Comparison of ENCODE assay signal across 36 mouse cellular contexts in genomic region chr12:8634306-8634705, GRCm38 (mm10). TPM values are rescaled to one million over a fixed set of nuclear protein-coding genes. Genes with fewer than 3 reads are reported as not detected.
A peak's percentile ranks its signal among the peaks of the same experiment; 100 is the strongest.
DNase-seq lines count a peak whose midpoint lies in the region; ATAC-seq lines count a peak whose summit lies in the region.
"Had no signal": no experiment of that assay in that cellular context is flagged by ENCODE, and none has a peak within 500 bp of the region (broad histone marks: within the 10 kb centered on the region; RNA-seq: fewer than 3 reads in every experiment).

No protein-coding gene starts in this region.

- H3K4me1 ChIP-seq in hindbrain, embryonic 14.5 days (replicated peaks; ENCODE audit: control insufficient read depth, insufficient read depth, low read length), result no peaks in the 10 kb centered on the region
- no peaks in the 10 kb centered on the region; the same call in 1 of the 2 replicates for H3K4me1 ChIP-seq in hindbrain, embryonic 16.5 days (ENCODE audit: control insufficient read depth, insufficient read depth, low read depth, low read length)
- H3K4me1 ChIP-seq in midbrain, embryonic 11.5 days (ENCODE audit: control insufficient read depth, insufficient read depth, low read length), result no peaks in the 10 kb centered on the region
- no peaks in the 10 kb centered on the region for H3K4me1 ChIP-seq in midbrain, embryonic 13.5 days (replicated peaks)
- H3K4me1 ChIP-seq: embryonic facial prominence, embryonic 13.5 days; forebrain, embryonic 12.5 days; forebrain, embryonic 15.5 days; hindbrain, embryonic 12.5 days had no signal

- no peak overlapping the region for H3K9ac ChIP-seq in hindbrain, embryonic 14.5 days
- no peak overlapping the region for H3K9ac ChIP-seq in hindbrain, embryonic 16.5 days (ENCODE audit: low read depth, low read length)
- no peak overlapping the region for H3K9ac ChIP-seq in midbrain, embryonic 11.5 days (ENCODE audit: low read length)
- no peak overlapping the region for H3K9ac ChIP-seq in midbrain, embryonic 13.5 days (replicated peaks)
- H3K9ac ChIP-seq: embryonic facial prominence, embryonic 13.5 days; forebrain, embryonic 12.5 days; forebrain, embryonic 15.5 days; hindbrain, embryonic 12.5 days had no signal

- H3K4me3 ChIP-seq in hindbrain, embryonic 14.5 days (replicated peaks; ENCODE audit: low read length), result no peak overlapping the region
- H3K4me3 ChIP-seq in hindbrain, embryonic 16.5 days (ENCODE audit: low read length), result no peak overlapping the region
- no peak overlapping the region for H3K4me3 ChIP-seq in midbrain, embryonic 11.5 days (ENCODE audit: low read depth, low read length)
- H3K4me3 ChIP-seq in midbrain, embryonic 13.5 days (replicated peaks), result no peak overlapping the region
- H3K4me3 ChIP-seq: embryonic facial prominence, embryonic 10.5 days; embryonic facial prominence, embryonic 13.5 days; erythroblast, embryonic 14.5 days; forebrain, embryonic 12.5 days; forebrain, embryonic 15.5 days; hindbrain, embryonic 12.5 days had no signal

- peak; percentile 55 for DNase-seq in hindbrain, embryonic 14.5 days (ENCODE audit: low spot score)
- peak; percentile 80 for DNase-seq in midbrain, embryonic 11.5 days (ENCODE audit: low spot score, missing footprints)
- DNase-seq in MN1 (ENCODE audit: low spot score), result peak; percentile 38
- DNase-seq: adrenal gland, adult 8-10 months; adrenal gland, postnatal 25 days; B cell, adult 2 months; cerebellum, adult 11-12 months; cerebellum, adult 8-10 months; cerebellum, postnatal 10 days; cerebellum, postnatal 36 days; embryo, embryonic 11 days; gastrocnemius, postnatal 10 days; gastrocnemius, postnatal 36 days; heart, adult 11 months had no signal

- no peak overlapping the region for H3K4me2 ChIP-seq in hindbrain, embryonic 14.5 days (replicated peaks)
- no peak overlapping the region for H3K4me2 ChIP-seq in hindbrain, embryonic 16.5 days (ENCODE audit: low read length)
- no peak overlapping the region for H3K4me2 ChIP-seq in midbrain, embryonic 11.5 days
- H3K4me2 ChIP-seq in midbrain, embryonic 13.5 days (replicated peaks), result no peak overlapping the region
- H3K4me2 ChIP-seq: embryonic facial prominence, embryonic 13.5 days; forebrain, embryonic 12.5 days; forebrain, embryonic 15.5 days; heart, embryonic 11.5 days; hindbrain, embryonic 12.5 days had no signal

- H3K9me3 ChIP-seq in hindbrain, embryonic 14.5 days (ENCODE audit: control insufficient read depth, low read length), result no peaks in the 10 kb centered on the region
- 0 out of 2 replicates have a peak, but pooled peaks cover 2% of the 10 kb centered on the region for H3K9me3 ChIP-seq in hindbrain, embryonic 16.5 days (ENCODE audit: control insufficient read depth, low read length)
- no peaks in the 10 kb centered on the region for H3K9me3 ChIP-seq in midbrain, embryonic 11.5 days (ENCODE audit: control insufficient read depth, low read length)
- no peaks in the 10 kb centered on the region for H3K9me3 ChIP-seq in midbrain, embryonic 13.5 days
- H3K9me3 ChIP-seq: embryonic facial prominence, embryonic 10.5 days; embryonic facial prominence, embryonic 13.5 days; forebrain, embryonic 12.5 days; forebrain, embryonic 15.5 days; hindbrain, embryonic 12.5 days had no signal

- no peak overlapping the region for H3K27ac ChIP-seq in hindbrain, embryonic 14.5 days
- no peak overlapping the region for H3K27ac ChIP-seq in hindbrain, embryonic 16.5 days (ENCODE audit: low read depth, low read length)
- no peak overlapping the region for H3K27ac ChIP-seq in midbrain, embryonic 11.5 days (ENCODE audit: low read depth, low read length)
- no peak overlapping the region for H3K27ac ChIP-seq in midbrain, embryonic 13.5 days
- H3K27ac ChIP-seq: embryonic facial prominence, embryonic 10.5 days; embryonic facial prominence, embryonic 13.5 days; forebrain, embryonic 12.5 days; forebrain, embryonic 15.5 days; hindbrain, embryonic 12.5 days; hindbrain, postnatal 0 days had no signal

- 88% methylated on average over 1 of the region's 1 CpGs for WGBS in hindbrain, embryonic 14.5 days
- WGBS in hindbrain, embryonic 16.5 days, result 97% methylated on average over 1 of the region's 1 CpGs
- 94% methylated on average over 1 of the region's 1 CpGs for WGBS in midbrain, embryonic 11.5 days
- WGBS in midbrain, embryonic 13.5 days, result 97% methylated on average over 1 of the region's 1 CpGs

- no peaks in the 10 kb centered on the region for H3K36me3 ChIP-seq in hindbrain, embryonic 14.5 days (replicated peaks; ENCODE audit: control insufficient read depth, insufficient read depth)
- no peaks in the 10 kb centered on the region for H3K36me3 ChIP-seq in hindbrain, embryonic 16.5 days (ENCODE audit: control insufficient read depth, insufficient read depth, low read length)
- H3K36me3 ChIP-seq in midbrain, embryonic 11.5 days (ENCODE audit: control insufficient read depth, insufficient read depth, low read length), result no peaks in the 10 kb centered on the region
- no peaks in the 10 kb centered on the region for H3K36me3 ChIP-seq in midbrain, embryonic 13.5 days
- H3K36me3 ChIP-seq: embryonic facial prominence, embryonic 10.5 days; embryonic facial prominence, embryonic 13.5 days; forebrain, embryonic 12.5 days; forebrain, embryonic 15.5 days; hindbrain, embryonic 12.5 days had no signal

- no peaks in the 10 kb centered on the region for H3K27me3 ChIP-seq in hindbrain, embryonic 14.5 days (ENCODE audit: control insufficient read depth, insufficient read depth, low read length)
- H3K27me3 ChIP-seq in hindbrain, embryonic 16.5 days (replicated peaks; ENCODE audit: control insufficient read depth, insufficient read depth, low read length), result no peaks in the 10 kb centered on the region
- no peaks in the 10 kb centered on the region for H3K27me3 ChIP-seq in midbrain, embryonic 11.5 days (ENCODE audit: control insufficient read depth, insufficient read depth, low read length)
- no peaks in the 10 kb centered on the region for H3K27me3 ChIP-seq in midbrain, embryonic 13.5 days
- H3K27me3 ChIP-seq: CH12.LX; embryonic facial prominence, embryonic 13.5 days; forebrain, embryonic 12.5 days; forebrain, embryonic 15.5 days; hindbrain, embryonic 12.5 days had no signal

- ATAC-seq in hindbrain, embryonic 14.5 days (ENCODE audit: low FRiP score), result no peak
- no peak for ATAC-seq in hindbrain, embryonic 16.5 days
- no peak for ATAC-seq in midbrain, embryonic 11.5 days (ENCODE audit: low FRiP score)
- no peak for ATAC-seq in midbrain, embryonic 13.5 days
- no peak for ATAC-seq in granulocyte monocyte progenitor cell, adult 5-6 weeks (replicated peaks; ENCODE audit: poor library complexity, severe bottlenecking)
- ATAC-seq: activated CD4-positive, CD25-positive, alpha-beta regulatory T cell, adult 4 months; forebrain, embryonic 15.5 days; hindbrain, postnatal 0 days had no signal

RNA-seq across cellular contexts. Expression of gene Slc7a15, which starts 35.4 kb away (rescaled TPM):
- polyA plus RNA-seq in hindbrain, embryonic 14.5 days (2014; fragmentation: Nextera tagmentation; extraction: Ambion mirVana), result not detected in 2 replicates
- polyA plus RNA-seq in hindbrain, embryonic 16.5 days (2015; fragmentation: Nextera tagmentation; extraction: Ambion mirVana), result not detected in 2 replicates
- polyA plus RNA-seq in midbrain, embryonic 11.5 days (2014; fragmentation: Nextera tagmentation; extraction: Ambion mirVana), result not detected in 2 replicates
- not detected in 2 replicates for polyA plus RNA-seq in midbrain, embryonic 13.5 days (2015; fragmentation: Nextera tagmentation; extraction: Ambion mirVana)
- total RNA-seq in granulocyte monocyte progenitor cell, adult 5-6 weeks (2014; fragmentation: Nextera tagmentation), result not detected in 2 replicates
- total RNA-seq in granulocyte monocyte progenitor cell, adult 5-6 weeks (2017), result not detected in 2 replicates
- total RNA-seq: adrenal gland, adult 8-10 months; adrenal gland, postnatal 25 days; CH12.LX; G1E; gastrocnemius, adult 18-20 months; gastrocnemius, postnatal 10 days; gastrocnemius, postnatal 36 days; heart, adult 8-10 months; heart, postnatal 25 days; hematopoietic stem cell, adult 5-6 weeks; hindbrain, postnatal 0 days had no signal
- polyA plus RNA-seq: activated CD4-positive, CD25-positive, alpha-beta regulatory T cell, adult 4 months; brain, embryonic 14.5 days; cortical plate, adult 2 months; embryonic facial prominence, embryonic 10.5 days; embryonic facial prominence, embryonic 13.5 days; erythroblast, embryonic 14.5 days; forebrain, embryonic 12.5 days; forebrain, embryonic 15.5 days; G1E; heart, embryonic 11.5 days; heart, embryonic 14.5 days; hindbrain, embryonic 12.5 days; intestine, embryonic 14.5 days had no signal

RNA-seq across cellular contexts. Expression of gene Pum2, which starts 39.6 kb away (rescaled TPM):
- 64.9 and 68.6 TPM in 2 replicates for polyA plus RNA-seq in hindbrain, embryonic 14.5 days (2014; fragmentation: Nextera tagmentation; extraction: Ambion mirVana)
- polyA plus RNA-seq in hindbrain, embryonic 16.5 days (2015; fragmentation: Nextera tagmentation; extraction: Ambion mirVana), result 41.3 and 45.8 TPM in 2 replicates
- polyA plus RNA-seq in midbrain, embryonic 11.5 days (2014; fragmentation: Nextera tagmentation; extraction: Ambion mirVana), result 79.1 and 82.5 TPM in 2 replicates
- polyA plus RNA-seq in midbrain, embryonic 13.5 days (2015; fragmentation: Nextera tagmentation; extraction: Ambion mirVana), result 58.6 and 66.7 TPM in 2 replicates
- 133 and 140 TPM in 2 replicates for total RNA-seq in granulocyte monocyte progenitor cell, adult 5-6 weeks (2014; fragmentation: Nextera tagmentation)
- 139 and 153 TPM in 2 replicates for total RNA-seq in granulocyte monocyte progenitor cell, adult 5-6 weeks (2017)
